Mouse (Mus musculus) NIH3T3 (cell line): ENCODE data around the gene Olfr1082.
"Not testable (repeated sequence)": the region's sequence is repeated elsewhere in the genome, so short reads cannot be mapped to it uniquely, and the experiment has no call there.

Experiments used
- DNase-seq: peaks from one replicate; pipeline ENCODE4 v3.0.0-alpha.2; 2012; ENCODE audit warnings: low read depth

The Olfr1082 gene

GRCm38 (mm10) chr2:86598866-86599265 lies at the start of gene Olfr1082:
Olfr1082 (minus strand) TSS chr2:86598966.
- not testable (repeated sequence) for DNase-seq

GRCm38 (mm10) chr2:86639625-86640024 lies 40.9 kb upstream of the Olfr1082 start, which contains the start of gene Olfr1084:
Olfr1084 (minus strand) TSS chr2:86639725.
- DNase-seq, result not testable (repeated sequence)

- DNase-seq, result not testable (repeated sequence)
Measured at GRCm38 (mm10) chr2:86558135-86558534, 40.6 kb downstream of the Olfr1082 start, which contains the start of gene Olfr1080. Olfr1080 (minus strand) TSS chr2:86558235.
